Mouse (Mus musculus) MEL-GATA-1-ER (cell line): ENCODE results near the gene Cyba.

Experiments
- DNase-seq: peaks from one replicate; pipeline ENCODE4 v3.0.0-alpha.2; 2012; ENCODE audit warnings: low read depth; ENCODE audit errors: extremely low read depth

The Cyba gene

DNA sequence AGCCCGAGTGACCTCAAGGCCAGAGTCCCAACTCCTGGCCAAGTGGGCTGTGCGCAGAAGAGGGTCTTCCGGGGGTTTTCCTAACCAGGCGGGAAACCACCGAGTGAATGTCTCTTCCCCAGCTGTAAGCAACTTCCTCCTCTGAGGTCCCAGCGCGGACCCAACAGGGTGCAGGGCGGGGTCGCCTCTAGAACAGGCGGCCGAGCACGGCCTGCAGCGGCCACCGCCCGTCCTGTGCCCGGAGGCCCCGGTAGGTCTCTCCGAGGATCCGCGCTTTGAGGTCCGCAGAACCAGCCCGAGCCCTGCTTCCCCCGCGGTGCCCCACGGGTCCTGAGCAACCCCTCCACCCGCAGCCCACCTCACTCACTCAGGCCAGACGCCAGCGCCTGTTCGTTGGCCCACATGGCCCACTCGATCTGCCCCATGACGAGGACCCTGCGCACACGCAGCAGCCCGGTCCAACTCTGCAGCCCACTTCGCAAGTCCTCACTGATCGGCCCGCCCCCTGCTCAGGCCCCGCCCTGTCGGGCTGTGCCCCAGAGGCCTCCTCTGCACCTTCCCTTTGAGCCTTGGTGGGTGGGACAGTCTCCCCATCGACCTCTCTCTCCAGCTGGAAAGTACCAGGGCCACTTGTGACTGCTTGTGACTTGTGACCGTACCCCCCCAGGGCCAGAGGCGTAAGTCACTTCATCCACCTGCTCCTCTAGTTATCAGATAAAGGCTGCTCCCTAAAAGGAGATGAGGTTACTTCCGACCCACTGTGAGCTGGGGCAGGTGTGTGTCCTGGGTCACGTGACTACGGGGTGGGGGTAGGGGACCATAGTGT lies at the start of gene Cyba:
TSS of gene Cyba (minus strand) at position 488 of the 826 bp plus-strand sequence.
- peak; percentile 50 for DNase-seq

- DNase-seq, result no peak
Observed at GRCm38 (mm10) chr8:122482448-122482847, 49.7 kb upstream of the Cyba start.

GRCm38 (mm10) chr8:122475580-122476320 lies 43.0 kb upstream of the Cyba start, which contains the start of the genes Rnf166 and Ctu2:
Gene Rnf166 (minus strand): TSS chr8:122476064.
Gene Ctu2 (plus strand): TSS chr8:122476143.
- no peak for DNase-seq

DNA sequence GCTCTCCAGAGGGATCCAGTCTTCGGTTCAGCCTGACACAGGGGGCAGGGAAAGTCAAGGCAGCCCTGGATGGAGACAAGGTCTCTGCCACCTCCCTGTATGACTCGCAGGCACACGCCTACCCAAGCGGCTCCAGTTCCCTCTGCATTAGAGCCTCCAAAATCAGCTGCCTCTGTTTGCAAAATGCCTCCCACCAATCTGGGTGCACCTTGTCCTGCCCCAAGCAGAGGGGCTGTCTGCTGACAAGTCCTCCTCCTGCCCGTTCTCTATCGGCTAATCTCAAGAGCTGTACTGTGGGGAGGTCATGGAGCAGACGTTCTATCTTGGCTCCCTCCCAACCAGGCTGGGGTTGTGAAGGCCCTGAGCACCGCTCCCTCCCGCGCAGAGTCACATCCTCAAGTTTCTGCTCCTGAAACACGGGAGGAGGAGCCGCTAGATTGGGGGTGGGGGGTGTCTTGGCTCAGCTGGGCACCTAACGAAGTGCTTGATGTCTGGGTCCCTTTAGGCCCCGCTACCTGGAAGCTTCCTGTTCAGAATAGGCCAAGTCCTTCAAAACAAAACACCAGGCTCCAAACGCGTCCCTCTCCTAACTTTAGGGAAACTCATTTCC lies 42.3 kb upstream of the Cyba start:
- DNase-seq, result peak; percentile 59

- peak; percentile 76 for DNase-seq
Observed at GRCm38 (mm10) chr8:122473911-122474421, 41.2 kb upstream of the Cyba start.

DNA sequence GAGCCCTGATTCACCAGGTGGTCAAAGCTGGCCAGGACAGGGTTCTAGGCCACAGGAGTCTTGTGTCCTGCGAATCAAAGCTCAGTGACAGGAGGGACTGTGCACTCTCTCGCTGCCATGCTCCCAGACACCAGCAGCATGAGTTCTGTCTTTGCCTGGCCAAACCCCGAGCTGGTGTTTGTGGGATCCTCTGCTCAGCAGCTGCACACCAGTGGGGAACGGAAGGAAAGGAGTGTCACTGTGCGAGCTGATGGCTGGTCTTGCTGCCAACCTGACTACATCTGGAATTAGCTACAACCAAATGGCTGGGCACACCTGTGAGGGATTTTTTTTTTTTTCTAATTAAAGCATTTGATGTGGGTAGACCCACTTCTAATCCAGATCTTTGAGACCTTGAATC lies 38.0 kb upstream of the Cyba start:
- DNase-seq, result no peak

- DNase-seq, result no peak
Observed at GRCm38 (mm10) chr8:122469965-122470364, 37.2 kb upstream of the Cyba start.

- no peak for DNase-seq
Observed at GRCm38 (mm10) chr8:122469407-122469806, 36.7 kb upstream of the Cyba start.

DNA sequence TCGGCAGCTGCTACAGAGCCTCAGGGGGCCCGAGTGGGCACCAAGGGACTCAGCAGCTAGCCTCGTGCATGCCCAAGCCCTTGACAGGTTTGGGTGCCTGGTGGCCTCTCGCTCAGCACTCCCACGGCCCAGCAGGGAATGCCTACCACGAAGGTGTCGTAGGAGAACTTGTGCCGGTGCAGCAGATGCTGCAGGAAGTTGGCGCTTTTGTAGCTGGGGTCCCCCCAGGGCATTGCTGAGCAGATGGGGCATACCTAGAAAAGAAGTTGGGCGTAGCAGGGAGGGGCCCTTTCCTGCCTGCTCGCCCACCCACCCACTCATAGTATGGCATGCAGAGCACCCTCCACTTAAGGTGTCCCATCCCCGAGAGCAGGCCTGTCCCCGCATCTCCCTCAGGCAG lies 35.1 kb upstream of the Cyba start:
- DNase-seq, result no peak

DNA sequence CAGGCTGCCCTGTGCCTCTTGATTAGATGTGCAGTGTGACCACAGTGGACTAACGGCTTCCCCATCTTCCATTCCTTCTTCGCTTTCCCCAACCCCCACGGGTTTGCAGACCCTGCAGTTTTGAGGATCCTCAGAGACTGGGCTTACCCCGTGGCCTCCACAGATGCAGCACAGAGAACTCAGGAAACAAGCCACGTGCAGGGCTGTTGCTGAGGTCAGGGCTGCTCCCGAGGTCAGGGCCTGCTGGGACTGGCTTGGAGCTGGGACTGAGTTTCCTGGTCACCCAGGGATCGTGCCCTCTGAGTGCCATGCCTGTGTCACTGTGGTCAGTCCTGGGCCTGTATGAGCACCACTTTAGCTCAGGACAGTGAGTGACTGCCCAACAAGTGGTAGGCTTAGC lies 32.3 kb upstream of the Cyba start:
- no peak for DNase-seq

DNA sequence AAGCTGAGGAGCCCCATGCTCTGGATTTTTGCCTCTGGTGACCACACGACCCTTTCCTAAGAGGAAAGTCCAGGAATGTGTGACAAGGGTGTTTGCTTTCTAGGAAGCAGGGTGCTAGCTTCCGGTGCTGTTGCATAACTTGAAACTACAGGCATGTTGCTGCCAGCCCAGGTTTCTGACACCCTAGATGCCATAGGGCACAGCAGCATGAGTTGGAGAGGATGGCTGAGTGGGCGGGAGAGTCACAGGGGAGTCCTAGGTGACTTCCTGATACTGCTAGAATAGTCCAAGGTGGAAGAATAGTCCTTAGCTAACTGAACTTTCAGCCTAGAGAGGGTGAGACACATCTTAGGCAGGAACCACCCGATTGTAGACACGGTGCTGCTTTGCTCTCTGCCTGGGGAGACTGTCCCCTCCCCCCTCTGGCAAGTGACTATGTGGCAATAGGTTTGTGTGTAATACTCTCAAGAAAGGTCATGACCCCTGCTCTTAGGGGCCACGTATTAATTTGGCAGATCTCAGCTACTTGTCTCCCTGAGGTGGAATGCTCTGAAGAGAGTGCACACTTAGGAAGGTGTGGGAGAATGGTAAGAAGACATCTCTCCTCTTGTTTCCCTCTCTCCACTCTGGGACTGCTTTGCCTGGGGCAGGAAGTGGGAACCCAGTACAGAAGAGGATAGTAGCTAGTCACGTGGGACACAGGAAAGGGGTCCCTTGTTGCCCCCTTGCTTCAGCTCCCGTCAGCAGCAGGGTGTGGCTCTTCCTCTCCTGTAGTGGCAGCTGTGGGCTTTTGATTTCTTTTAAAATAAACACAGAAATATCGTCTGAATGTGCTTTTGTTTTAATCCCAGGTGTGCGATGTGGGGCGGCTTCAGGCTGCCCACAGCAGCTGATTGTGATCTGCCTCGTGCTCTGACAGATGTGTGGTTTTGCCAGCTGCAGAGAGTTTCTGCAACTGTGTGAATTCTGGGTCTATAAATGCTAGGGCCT lies 31.2 kb upstream of the Cyba start:
- no peak for DNase-seq

GRCm38 (mm10) chr8:122462510-122462909 lies 29.8 kb upstream of the Cyba start:
- DNase-seq, result no peak

- no peak for DNase-seq
Observed at GRCm38 (mm10) chr8:122461473-122462148, 28.9 kb upstream of the Cyba start.

DNA sequence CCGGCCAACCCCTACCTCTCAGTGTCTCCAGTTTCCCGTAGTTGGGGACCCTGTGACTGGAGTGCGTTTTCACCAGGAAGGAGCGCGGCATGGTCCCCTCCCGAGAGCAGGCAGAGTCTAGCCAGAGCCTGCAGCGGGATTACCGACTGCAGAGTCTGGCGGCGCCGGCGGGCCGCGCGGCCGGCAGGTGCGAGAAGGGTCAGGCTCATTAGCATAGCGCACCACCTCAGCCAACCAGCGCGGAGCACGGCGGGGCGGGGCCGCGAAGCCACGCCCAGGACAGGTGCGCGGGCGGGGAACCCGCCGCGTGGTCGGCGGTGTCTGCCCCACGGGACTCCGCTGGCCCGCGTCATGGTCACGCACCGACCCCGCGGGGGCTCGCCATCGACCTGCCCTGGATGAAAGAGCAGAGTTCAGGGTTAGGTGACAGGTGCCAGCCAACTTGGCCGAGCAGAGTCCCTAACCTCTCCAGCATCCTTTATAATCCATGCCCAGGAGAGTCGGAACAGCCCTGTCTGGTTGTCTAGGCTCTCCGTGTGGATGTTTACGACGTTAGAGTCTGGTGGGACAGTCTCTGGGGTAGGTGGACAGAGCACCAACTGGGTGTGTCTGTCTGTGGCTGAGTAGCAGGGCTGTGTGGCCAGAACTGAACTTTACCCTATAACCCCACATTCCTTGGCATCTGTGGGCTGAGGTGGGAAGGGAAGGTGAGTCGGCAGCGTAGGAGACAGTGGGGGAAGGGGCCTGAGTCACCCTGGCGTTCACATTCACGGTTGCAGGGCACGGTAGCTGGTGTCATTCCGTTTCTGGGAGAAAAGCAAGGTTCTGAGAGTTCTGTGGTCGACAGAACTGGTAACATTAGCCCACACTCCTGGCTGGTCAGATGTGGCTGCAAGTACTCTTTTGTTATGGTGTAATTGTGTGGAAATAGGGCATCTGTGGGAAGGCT lies 28.1 kb upstream of the Cyba start, which contains the start of gene Snai3:
TSS of gene Snai3 (minus strand) at position 210 of the 949 bp plus-strand sequence.
- no peak for DNase-seq

DNA sequence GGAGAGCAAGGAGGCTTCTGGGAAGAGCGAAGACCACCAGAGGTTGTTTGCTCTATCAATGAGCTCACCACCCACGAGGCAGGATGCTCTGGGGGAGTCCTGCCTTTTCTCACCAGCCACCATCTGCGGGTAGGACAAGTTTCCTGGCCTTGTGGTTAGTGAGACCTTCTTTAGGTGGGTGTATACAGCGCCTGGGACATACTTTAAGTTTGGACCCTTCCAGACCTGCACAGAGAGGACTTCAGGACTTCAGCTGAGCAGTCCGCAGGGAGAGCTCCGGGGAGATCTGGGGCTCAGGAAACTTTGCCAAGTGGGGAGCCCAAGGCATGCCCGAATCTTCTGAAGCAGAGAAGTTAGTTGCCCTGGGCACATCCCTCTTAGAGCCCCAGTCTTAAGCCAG lies 27.3 kb upstream of the Cyba start:
- DNase-seq, result no peak

DNA sequence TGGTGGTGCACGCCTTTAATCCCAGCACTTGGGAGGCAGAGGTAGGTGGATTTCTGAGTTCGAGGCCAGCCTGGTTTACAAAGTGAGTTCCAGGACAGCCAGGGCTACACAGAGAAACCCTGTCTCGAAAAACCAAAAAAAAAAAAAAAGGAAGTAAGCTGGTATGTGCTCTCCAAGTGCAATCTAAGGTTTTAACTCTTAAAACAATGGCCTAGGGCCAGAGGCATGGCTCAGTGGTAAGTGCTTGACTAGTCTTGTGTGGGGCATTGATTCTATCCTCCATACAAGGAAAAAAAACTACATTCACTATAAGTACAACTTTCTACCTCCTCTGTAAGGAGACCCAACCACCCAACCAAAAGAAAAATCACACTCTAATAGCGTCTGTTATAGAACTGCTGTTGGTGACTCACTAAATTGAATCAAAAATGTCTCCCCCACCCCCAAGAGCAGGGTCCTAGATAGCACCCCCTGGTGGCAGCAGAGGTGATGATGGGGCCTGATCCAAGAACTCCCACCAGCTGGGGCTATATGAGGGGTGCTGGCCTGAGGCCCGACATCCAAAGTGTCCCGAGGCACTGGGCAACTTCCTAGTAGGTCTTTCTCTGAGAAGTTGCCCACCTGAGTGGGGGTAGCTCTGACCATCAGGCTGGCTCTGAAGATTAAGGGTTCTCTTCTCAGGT lies 26.6 kb upstream of the Cyba start:
- no peak for DNase-seq

DNA sequence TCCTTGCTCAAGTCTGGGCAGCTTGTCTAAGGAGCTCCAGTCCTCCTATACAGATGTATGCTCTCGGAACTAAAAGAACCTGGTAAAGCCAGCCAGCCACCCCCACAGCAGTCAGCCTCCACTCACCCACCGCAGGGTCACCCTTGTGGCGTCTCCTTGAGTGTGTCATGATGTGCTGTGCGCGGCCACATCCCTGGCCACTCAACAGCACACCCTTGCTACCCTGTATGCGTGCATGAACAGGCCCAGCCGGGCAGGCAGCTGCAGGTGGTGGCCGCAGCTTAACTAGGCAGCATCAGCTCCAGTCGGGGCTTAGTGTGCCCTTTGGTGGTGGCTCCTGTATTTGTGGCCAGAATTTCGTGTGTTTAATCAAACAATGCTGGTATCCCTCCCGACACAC lies 24.4 kb upstream of the Cyba start:
- no peak for DNase-seq

GRCm38 (mm10) chr8:122454409-122454808 lies 21.7 kb upstream of the Cyba start:
- no peak for DNase-seq
